Comparison of ENCODE assay signal across 8 mouse cellular contexts in the genomic region with DNA sequence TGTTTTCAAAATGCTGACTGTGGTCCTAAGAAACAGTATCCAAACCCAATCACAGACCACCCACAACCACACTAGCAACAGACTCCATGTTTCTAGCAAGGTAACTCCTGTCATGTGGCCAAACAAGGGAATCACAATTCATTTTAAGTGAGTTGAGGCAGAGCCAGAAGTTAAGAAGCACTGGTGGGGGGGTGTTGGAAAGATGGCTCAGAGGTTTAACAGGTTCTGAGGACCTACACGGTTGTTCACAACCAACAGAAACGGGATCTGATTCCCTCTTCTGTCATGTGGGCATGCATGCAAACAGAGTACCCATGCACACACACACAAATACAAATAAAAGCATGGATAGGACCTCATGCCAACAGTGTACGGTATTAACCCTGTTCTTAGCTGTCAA. TPM values are rescaled to one million over a fixed set of nuclear protein-coding genes. Genes with fewer than 3 reads are reported as not detected.
DNase-seq lines count a peak whose midpoint lies in the region; ATAC-seq and TF ChIP-seq lines count a peak whose summit lies in the region.

No protein-coding gene starts in this region.

- TF ChIP-seq EP300 in MEL (IDR thresholded peaks at IDR 0.05; ENCODE audit: low read depth in 1 of 2, low read length in 2 of 2): no peak

- no peak overlapping the region for H3K27ac ChIP-seq in heart, embryonic 16.5 days (ENCODE audit: low read length)
- peak overlapping the region; percentile 91 for H3K27ac ChIP-seq in MEL (ENCODE audit: control insufficient read depth, low read depth, low read length)
- H3K27ac ChIP-seq in hindbrain, embryonic 11.5 days (ENCODE audit: low read depth, low read length): no peak overlapping the region
- H3K27ac ChIP-seq in midbrain, embryonic 12.5 days (replicated peaks): no peak overlapping the region

- WGBS in heart, embryonic 16.5 days: 0% methylated on average over 3 of the region's 3 CpGs
- WGBS in hindbrain, embryonic 11.5 days: 2% methylated on average over 3 of the region's 3 CpGs
- WGBS in midbrain, embryonic 12.5 days: 2% methylated on average over 3 of the region's 3 CpGs

- no peaks in the 10 kb centered on the region for H3K9me3 ChIP-seq in heart, embryonic 16.5 days (replicated peaks; ENCODE audit: control insufficient read depth, low read length)
- H3K9me3 ChIP-seq in MEL (replicated peaks; ENCODE audit: insufficient read depth, low read length): no peaks in the 10 kb centered on the region
- H3K9me3 ChIP-seq in hindbrain, embryonic 11.5 days (ENCODE audit: control insufficient read depth, low read length): no peaks in the 10 kb centered on the region
- H3K9me3 ChIP-seq in midbrain, embryonic 12.5 days: no peaks in the 10 kb centered on the region

- H3K9ac ChIP-seq in heart, embryonic 16.5 days (ENCODE audit: low read length): peak overlapping the region; percentile 88
- peak overlapping the region; percentile 98 for H3K9ac ChIP-seq in MEL (ENCODE audit: control insufficient read depth, low read depth, low read length, poor library complexity, severe bottlenecking)
- H3K9ac ChIP-seq in hindbrain, embryonic 11.5 days (ENCODE audit: low read depth, low read length): peak overlapping the region; percentile 97
- peak overlapping the region; percentile 97 for H3K9ac ChIP-seq in midbrain, embryonic 12.5 days (replicated peaks)

- H3K4me2 ChIP-seq in heart, embryonic 16.5 days (ENCODE audit: low read depth, low read length): peak overlapping the region; percentile 84
- peak overlapping the region; percentile 90 for H3K4me2 ChIP-seq in hindbrain, embryonic 11.5 days (replicated peaks; ENCODE audit: low read depth, low read length)
- H3K4me2 ChIP-seq in midbrain, embryonic 12.5 days (replicated peaks): peak overlapping the region; percentile 76

- DNase-seq in heart, adult 8-10 months (ENCODE audit: low spot score): no peak
- peak; percentile 58 for DNase-seq in MEL (ENCODE audit: low read depth, low spot score)
- no peak for DNase-seq in hindbrain, embryonic 11.5 days (ENCODE audit: low spot score)
- no peak for DNase-seq in left cerebral cortex, postnatal 36 days (ENCODE audit: low spot score in 2 of 2)
- no peak for DNase-seq in cerebellum, adult 8-10 months
- no peak for DNase-seq in yolk sac, embryonic 10.5 days (ENCODE audit: low spot score)

- peak overlapping the region; percentile 89 for H3K4me3 ChIP-seq in heart, embryonic 16.5 days (ENCODE audit: low read length)
- peak overlapping the region; percentile 95 to 99 for H3K4me3 ChIP-seq in MEL (ENCODE audit: control insufficient read depth in 1 of 2, insufficient read depth in 1 of 2, low read depth in 2 of 2, low read length in 2 of 2)
- H3K4me3 ChIP-seq in hindbrain, embryonic 11.5 days (ENCODE audit: low read depth, low read length): peak overlapping the region; percentile 93
- H3K4me3 ChIP-seq in midbrain, embryonic 12.5 days: peak overlapping the region; percentile 85

- H3K79me2 ChIP-seq in MEL (ENCODE audit: control insufficient read depth, insufficient read depth, low read length, poor library complexity): peaks cover 32% of the 10 kb centered on the region

- H3K36me3 ChIP-seq in heart, embryonic 16.5 days (ENCODE audit: control insufficient read depth, insufficient read depth): peaks cover 32% of the 10 kb centered on the region
- peaks cover 14 to 21% of the 10 kb centered on the region in 2 experiments for H3K36me3 ChIP-seq in MEL (ENCODE audit: control insufficient read depth in 1 of 2, insufficient read depth in 2 of 2, low read length in 2 of 2)
- peaks cover 17% of the 10 kb centered on the region for H3K36me3 ChIP-seq in hindbrain, embryonic 11.5 days (ENCODE audit: control insufficient read depth, insufficient read depth, low read length)
- H3K36me3 ChIP-seq in midbrain, embryonic 12.5 days: peaks cover 46% of the 10 kb centered on the region

- no peak for ATAC-seq in heart, embryonic 16.5 days (replicated peaks; ENCODE audit: extremely low read depth, insufficient read depth, low FRiP score)
- ATAC-seq in hindbrain, embryonic 11.5 days (ENCODE audit: low FRiP score): no peak
- no peak for ATAC-seq in midbrain, embryonic 12.5 days (ENCODE audit: low FRiP score, low read depth)

- no peak for TF ChIP-seq RAD21 in MEL (IDR thresholded peaks at IDR 0.05; ENCODE audit: low read depth, low read length)

- H3K27me3 ChIP-seq in heart, embryonic 16.5 days (ENCODE audit: control insufficient read depth, insufficient read depth, low read length): no peaks in the 10 kb centered on the region
- H3K27me3 ChIP-seq in MEL (ENCODE audit: control insufficient read depth in 1 of 2, insufficient read depth in 2 of 2, low read length in 2 of 2): peaks cover 9 to 10% of the 10 kb centered on the region in 2 experiments
- no peaks in the 10 kb centered on the region for H3K27me3 ChIP-seq in hindbrain, embryonic 11.5 days (ENCODE audit: control insufficient read depth, insufficient read depth, low read length)
- no peaks in the 10 kb centered on the region for H3K27me3 ChIP-seq in midbrain, embryonic 12.5 days

- no peak for TF ChIP-seq CTCF in MEL (IDR thresholded peaks at IDR 0.05 in 2 of 3, conservative IDR thresholded peaks at IDR 0.05 in 1 of 3; ENCODE audit: control insufficient read depth in 1 of 3, insufficient read depth in 1 of 3, low read depth in 2 of 3, low read length in 3 of 3, poor library complexity in 1 of 3, severe bottlenecking in 1 of 3)

- intact Hi-C loops in left cerebral cortex, postnatal 36 days (cut with DNase I): loop anchor here (5.0 kb wide), 1 partner anchor 550 kb away; the partner anchor contains the start of gene Kdm1a

- H3K4me1 ChIP-seq in heart, embryonic 16.5 days (ENCODE audit: control insufficient read depth, insufficient read depth, low read length): peaks cover 17% of the 10 kb centered on the region
- H3K4me1 ChIP-seq in MEL (ENCODE audit: control insufficient read depth in 1 of 2, insufficient read depth in 2 of 2, low read length in 2 of 2): peaks cover 0 to 16% of the 10 kb centered on the region in 2 experiments; a peak in 2 of 4 replicates
- H3K4me1 ChIP-seq in hindbrain, embryonic 11.5 days (replicated peaks; ENCODE audit: control insufficient read depth, insufficient read depth, low read length): 0 out of 2 replicates have a peak, but pooled peaks cover 9% of the 10 kb centered on the region
- peaks cover 17% of the 10 kb centered on the region for H3K4me1 ChIP-seq in midbrain, embryonic 12.5 days

- TF ChIP-seq POLR2A in MEL (IDR thresholded peaks at IDR 0.05; ENCODE audit: control insufficient read depth in 1 of 2, insufficient read depth in 1 of 2, low read depth in 1 of 2, low read length in 2 of 2, poor library complexity in 1 of 2): no peak

TF ChIP-seq in MEL, 35 proteins besides CTCF, POLR2A, EP300 and RAD21:
- no peak for TF ChIP-seq ZC3H11A (IDR thresholded peaks at IDR 0.05; ENCODE audit: low read depth, low read length)
- peak; percentile 84; the same call in 1 of the 2 replicates for TF ChIP-seq CHD1 (IDR thresholded peaks at IDR 0.05; ENCODE audit: low read depth, low read length)
- no peak for TF ChIP-seq KAT2A (conservative IDR thresholded peaks at IDR 0.05; ENCODE audit: low read depth, low read length)
- 0 out of 2 replicates have a peak, but pooled peaks have one; percentile 47 for TF ChIP-seq ZMIZ1 (IDR thresholded peaks at IDR 0.05; ENCODE audit: low read depth, low read length)
- 0 out of 2 replicates have a peak, but pooled peaks have one; percentile 5 for TF ChIP-seq POLR2AphosphoS5 (IDR thresholded peaks at IDR 0.05; ENCODE audit: borderline replicate concordance, low read depth, low read length)
- peak; percentile 35; the same call in 1 of the 2 replicates for TF ChIP-seq HCFC1 (IDR thresholded peaks at IDR 0.05; ENCODE audit: low read depth, low read length)
- peak; percentile 72; the same call in 1 of the 2 replicates for TF ChIP-seq MXI1 (IDR thresholded peaks at IDR 0.05; ENCODE audit: low read depth, low read length)
- no peak for TF ChIP-seq ETS1 (IDR thresholded peaks at IDR 0.05; ENCODE audit: low read depth, low read length)
- 0 out of 2 replicates have a peak, but pooled peaks have one; percentile 45 for TF ChIP-seq SIN3A (IDR thresholded peaks at IDR 0.05; ENCODE audit: low read length)
- TF ChIP-seq TAL1 (IDR thresholded peaks at IDR 0.05; ENCODE audit: low read length): no peak
- peak; percentile 39; the same call in 1 of the 2 replicates for TF ChIP-seq MAX (IDR thresholded peaks at IDR 0.05; ENCODE audit: low read length)
- no peak for TF ChIP-seq UBTF (IDR thresholded peaks at IDR 0.05; ENCODE audit: borderline replicate concordance, insufficient read depth, low read depth, low read length)
- 0 out of 2 replicates have a peak, but pooled peaks have one; percentile 49 for TF ChIP-seq MYC (IDR thresholded peaks at IDR 0.05; ENCODE audit: low read depth, low read length)

RNA-seq across cellular contexts. Expression of gene Rpl11, which starts 1.2 kb away (rescaled TPM):
- 211 and 253 TPM in 2 replicates for polyA plus RNA-seq in heart, embryonic 16.5 days (2015; fragmentation: Nextera tagmentation; extraction: Ambion mirVana)
- 100 to 1,000 TPM; 238 to 318 (median 274) TPM for total RNA-seq in heart, adult 8-10 months (2022)
- 2,589 and 2,603 TPM in 2 replicates for total RNA-seq in MEL (2012; rRNA removed)
- polyA plus RNA-seq in MEL (2012; ENCODE audit: insufficient read depth in 1 of 2, insufficient read length in 2 of 2, low read depth in 1 of 2, low replicate concordance in 2 of 2, missing spikeins in 1 of 2): 1,000 to 10,000 TPM in 1 of 2 experiments, not detected in 1; 2,003 TPM
- 350 and 354 TPM in 2 replicates for polyA plus RNA-seq in hindbrain, embryonic 11.5 days (2014; fragmentation: Nextera tagmentation; extraction: Ambion mirVana)
- polyA plus RNA-seq in midbrain, embryonic 12.5 days (2016; fragmentation: Nextera tagmentation; extraction: Ambion mirVana): 294 and 304 TPM in 2 replicates
- 100 to 1,000 TPM; 248 to 256 TPM for total RNA-seq in left cerebral cortex, postnatal 36 days (2021)

RNA-seq across cellular contexts. Expression of gene Eloa, which starts 30.5 kb away (rescaled TPM):
- 31.7 and 34.6 TPM in 2 replicates for polyA plus RNA-seq in heart, embryonic 16.5 days (2015; fragmentation: Nextera tagmentation; extraction: Ambion mirVana)
- total RNA-seq in heart, adult 8-10 months (2022): 10 to 100 TPM; 32.2 to 33.9 (median 33.1) TPM
- 30.9 and 34.1 TPM in 2 replicates for total RNA-seq in MEL (2012; rRNA removed)
- polyA plus RNA-seq in MEL (2012; ENCODE audit: insufficient read depth in 1 of 2, insufficient read length in 2 of 2, low read depth in 1 of 2, low replicate concordance in 2 of 2, missing spikeins in 1 of 2): 10 to 100 TPM; 30.8 to 41.4 TPM
- polyA plus RNA-seq in hindbrain, embryonic 11.5 days (2014; fragmentation: Nextera tagmentation; extraction: Ambion mirVana): 38.2 and 42.8 TPM in 2 replicates
- polyA plus RNA-seq in midbrain, embryonic 12.5 days (2016; fragmentation: Nextera tagmentation; extraction: Ambion mirVana): 34.2 and 36.1 TPM in 2 replicates
- 10 to 100 TPM; 27.7 to 29.4 TPM for total RNA-seq in left cerebral cortex, postnatal 36 days (2021)
